Mouse (Mus musculus): Measurements from ENCODE around the gene Atp6v1g1. TPM values are rescaled to one million over a fixed set of nuclear protein-coding genes. Genes with fewer than 3 reads are reported as not detected.

The Atp6v1g1 gene
- total RNA-seq (2012; rRNA removed): 70.4 and 78.7 TPM in 2 replicates
- 143 and 154 TPM in 2 replicates for total RNA-seq (2014; rRNA removed)
- polyA plus RNA-seq (2012; ENCODE audit: insufficient read length, low read depth): 95.1 and 111 TPM in 2 replicates

DNA sequence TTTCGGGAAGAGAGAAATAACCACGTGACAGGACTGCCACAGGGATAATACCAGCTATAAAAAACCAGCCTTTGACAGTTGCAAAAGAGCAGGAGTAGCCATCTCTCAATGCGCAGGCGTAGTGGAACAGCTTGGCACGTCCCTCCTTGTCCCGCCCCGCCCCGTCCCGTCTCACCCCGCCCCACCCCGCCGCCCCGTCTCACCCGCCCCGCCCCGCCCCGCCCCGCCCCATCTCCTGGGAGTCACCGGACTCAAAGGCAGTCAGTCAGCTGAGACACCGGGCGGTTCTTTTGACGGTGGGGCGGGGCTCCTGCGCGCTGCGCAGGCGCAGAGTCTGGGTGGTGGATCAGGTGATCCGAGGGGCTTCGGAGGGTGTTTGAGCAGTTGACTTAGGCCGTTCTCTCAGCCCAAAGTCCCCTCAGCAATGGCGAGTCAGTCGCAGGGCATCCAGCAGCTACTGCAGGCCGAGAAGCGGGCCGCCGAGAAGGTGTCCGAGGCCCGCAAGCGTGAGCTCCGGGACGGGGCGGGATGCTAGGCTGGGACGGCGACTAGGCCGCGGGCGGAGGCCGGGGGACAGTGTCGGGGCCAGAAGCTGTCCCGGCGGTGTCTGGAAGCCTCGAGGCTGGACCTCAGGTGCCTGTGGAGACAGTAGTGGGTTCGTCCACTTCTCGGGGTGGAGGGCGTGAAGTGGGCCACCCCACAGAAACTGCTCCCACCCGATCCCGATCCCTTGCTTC, at the start of gene Atp6v1g1:
TSS of gene Atp6v1g1 (plus strand) at position 279 of the 737 bp plus-strand sequence.
- Histone ChIP-seq H3K36me3 (replicated peaks in 1 of 2; ENCODE audit: control insufficient read depth in 1 of 2, insufficient read depth in 1 of 2, low read length in 1 of 2) (peaks cover 17 to 34% of the 10 kb centered on the region in 2 experiments), H3K27ac (ENCODE audit: insufficient read depth, low read depth) (peak within 1 kb of the TSS; percentile 66; the same call in 1 of the 2 replicates), H3K4me3 (replicated peaks in 1 of 3; ENCODE audit: low read depth in 2 of 3, low read length in 2 of 3, poor library complexity in 1 of 3) (peak within 1 kb of the TSS; percentile 78 to 99 (median 94)), H3K79me2 (replicated peaks; ENCODE audit: control insufficient read depth, extremely low read depth, insufficient read depth, poor library complexity, severe bottlenecking) (peaks cover 28% of the 10 kb centered on the region), H3K9me3 (replicated peaks; ENCODE audit: low read length) (no peaks in the 10 kb centered on the region), H3K9ac (ENCODE audit: insufficient read depth, low read depth) (peak within 1 kb of the TSS; percentile 84), H3K4me1 (ENCODE audit: control insufficient read depth in 1 of 2, insufficient read depth in 2 of 2) (peaks cover 13 to 40% of the 10 kb centered on the region in 2 experiments), H3K4me2 (ENCODE audit: insufficient read depth, low read depth, poor library complexity, severe bottlenecking) (peak within 1 kb of the TSS; percentile 92), H3K27me3 (replicated peaks) (no peaks in the 10 kb centered on the region)
- TF ChIP-seq TCF12 (IDR thresholded peaks at IDR 0.05; ENCODE audit: low read depth, low read length) (peak; percentile 42; the same call in 1 of the 2 replicates), POLR2A (IDR thresholded peaks at IDR 0.05; ENCODE audit: low read depth, low read length) (peak; percentile 75), SIN3A (IDR thresholded peaks at IDR 0.05; ENCODE audit: low read length) (peak; percentile 67), JUND (conservative IDR thresholded peaks at IDR 0.05; ENCODE audit: low read depth, low read length) (no peak), ZMIZ1 (IDR thresholded peaks at IDR 0.05; ENCODE audit: low read depth, low read length) (no peak; the same call in 1 of the 2 replicates), KAT2A (IDR thresholded peaks at IDR 0.05; ENCODE audit: insufficient replicate concordance, low read length) (0 out of 2 replicates have a peak, but pooled peaks have one; percentile 30), TBP (conservative IDR thresholded peaks at IDR 0.05; ENCODE audit: low read depth, low read length) (0 out of 2 replicates have a peak, but pooled peaks have one; percentile 35), ZNF384 (IDR thresholded peaks at IDR 0.05; ENCODE audit: low read depth, low read length) (0 out of 2 replicates have a peak, but pooled peaks have one; percentile 31), RAD21 (IDR thresholded peaks at IDR 0.05; ENCODE audit: low read depth, low read length) (no peak), POLR2AphosphoS2 (IDR thresholded peaks at IDR 0.05; ENCODE audit: low read depth, low read length) (0 out of 2 replicates have a peak, but pooled peaks have one; percentile 27), IRF4 (IDR thresholded peaks at IDR 0.05; ENCODE audit: low read depth, low read length) (0 out of 2 replicates have a peak, but pooled peaks have one; percentile 6), MYC (IDR thresholded peaks at IDR 0.05; ENCODE audit: low read depth, low read length) (no peak), ETS1 (conservative IDR thresholded peaks at IDR 0.05; ENCODE audit: low read depth, low read length) (0 out of 2 replicates have a peak, but pooled peaks have one; percentile 21), USF2 (conservative IDR thresholded peaks at IDR 0.05; ENCODE audit: low read depth, low read length) (no peak), ZC3H11A (IDR thresholded peaks at IDR 0.05; ENCODE audit: low read depth, low read length) (no peak), BHLHE40 (IDR thresholded peaks at IDR 0.05; ENCODE audit: low read depth, low read length) (peak; percentile 53), ELF1 (IDR thresholded peaks at IDR 0.05; ENCODE audit: low read depth, low read length) (0 out of 2 replicates have a peak, but pooled peaks have one; percentile 22), MXI1 (IDR thresholded peaks at IDR 0.05; ENCODE audit: low read depth, low read length) (peak; percentile 72), MAX (IDR thresholded peaks at IDR 0.05; ENCODE audit: low read length) (0 out of 2 replicates have a peak, but pooled peaks have one; percentile 70), HCFC1 (IDR thresholded peaks at IDR 0.05; ENCODE audit: low read depth, low read length) (peak; percentile 57), UBTF (IDR thresholded peaks at IDR 0.05; ENCODE audit: low read depth, low read length) (peak; percentile 74), USF1 (IDR thresholded peaks at IDR 0.05; ENCODE audit: low read depth, low read length) (peak; percentile 69), MAZ (IDR thresholded peaks at IDR 0.05; ENCODE audit: low read depth, low read length) (peak; percentile 74; the same call in 1 of the 2 replicates), NRF1 (IDR thresholded peaks at IDR 0.05; ENCODE audit: low read depth, low read length) (peak; percentile 88), NELFE (IDR thresholded peaks at IDR 0.05; ENCODE audit: low read depth, low read length) (peak; percentile 76)
- DNase-seq (ENCODE audit: extremely low read depth): peak; percentile 91
- in situ Hi-C loops (cut with MboI; ENCODE audit: low pct_ligation_motif_present, low pct_unique_long_range_greater_than_20kb, low sequenced_read_pairs): no loop called here
- dilution Hi-C loops (cut with MboI; ENCODE audit: extremely low pct_ligation_motif_present, extremely low pct_unique_long_range_greater_than_20kb, low sequenced_read_pairs): no loop called here

Data from CH12.LX (cell line).